Mouse (Mus musculus) c-Kit-positive CD71-negative TER-119-negative erythroid progenitor cells, embryonic 14.5 days (primary cell): ENCODE measurements around the gene Olfr1049.
"Not testable (repeated sequence)": the region's sequence is repeated elsewhere in the genome, so short reads cannot be mapped to it uniquely, and the experiment has no call there.

Experiments used
- DNase-seq: peaks from one replicate; pipeline ENCODE4 v3.0.0-alpha.2; 2013; ENCODE audit warnings: low read depth

Gene Olfr1049

GRCm38 (mm10) chr2:86258228-86258627 lies at the start of gene Olfr1049:
Olfr1049 (minus strand) TSS chr2:86258328.
- not testable (repeated sequence) for DNase-seq

- no peak for DNase-seq
These were observed 34.0 kb upstream of the Olfr1049 start, which contains the start of gene Olfr1052 for GRCm38 (mm10) chr2:86292155-86292554. Olfr1052 (plus strand) TSS chr2:86292455.

- not testable (repeated sequence) for DNase-seq
These were observed 20.9 kb upstream of the Olfr1049 start, which contains the start of gene Olfr1051 for GRCm38 (mm10) chr2:86278988-86279387. Olfr1051 (minus strand) TSS chr2:86279088.

GRCm38 (mm10) chr2:86240189-86240588 lies 17.9 kb downstream of the Olfr1049 start, which contains the start of gene Olfr1048:
Olfr1048 (minus strand) TSS chr2:86240289.
- DNase-seq = no peak

- DNase-seq = no peak
These were observed 26.8 kb downstream of the Olfr1049 start, which contains the start of gene Olfr1047 for GRCm38 (mm10) chr2:86231301-86231700. Olfr1047 (minus strand) TSS chr2:86231401.

- no peak for DNase-seq
These were observed 38.9 kb downstream of the Olfr1049 start, which contains the start of gene Olfr1046 for GRCm38 (mm10) chr2:86219214-86219613. Olfr1046 (minus strand) TSS chr2:86219314.
